Mouse (Mus musculus) thymus, adult 18-20 months (tissue): ENCODE measurements at regions not wholly inside any gene's neighbourhood (a gene's known extent, or its start where the extent isn't known, plus 50 kb on each side); places are given as distances from the start of the nearest gene placed in this dataset.

Experiments
- DNase-seq, 2 experiments: peaks; one replicate each; pipeline ENCODE4 v3.0.0; 2022; ENCODE audit warnings: mixed read lengths in 2 of 2

DNA sequence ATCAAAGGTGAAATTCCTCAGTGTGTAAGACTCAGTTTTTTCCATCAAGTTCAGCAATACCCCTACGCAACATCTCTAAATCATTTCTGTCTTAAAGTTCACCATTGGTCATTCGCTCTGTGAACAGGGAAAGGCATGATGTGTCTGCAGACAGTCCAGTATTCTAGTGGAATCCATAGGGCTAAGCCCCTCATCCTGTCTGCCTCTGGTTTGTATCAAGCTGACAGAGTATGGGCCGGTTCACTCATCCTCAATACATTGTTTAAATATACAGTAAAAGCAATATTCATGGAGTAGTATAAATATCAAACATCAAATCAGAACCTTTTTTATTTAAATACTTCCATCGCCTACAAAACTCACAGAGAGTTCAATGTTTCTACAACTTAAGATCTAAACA, 152.9 kb upstream of the Paip1 start:
- DNase-seq = no peak

- DNase-seq = no peak
Measured at GRCm38 (mm10) chr13:119277308-119277948, 151.0 kb upstream of the Paip1 start.

DNA sequence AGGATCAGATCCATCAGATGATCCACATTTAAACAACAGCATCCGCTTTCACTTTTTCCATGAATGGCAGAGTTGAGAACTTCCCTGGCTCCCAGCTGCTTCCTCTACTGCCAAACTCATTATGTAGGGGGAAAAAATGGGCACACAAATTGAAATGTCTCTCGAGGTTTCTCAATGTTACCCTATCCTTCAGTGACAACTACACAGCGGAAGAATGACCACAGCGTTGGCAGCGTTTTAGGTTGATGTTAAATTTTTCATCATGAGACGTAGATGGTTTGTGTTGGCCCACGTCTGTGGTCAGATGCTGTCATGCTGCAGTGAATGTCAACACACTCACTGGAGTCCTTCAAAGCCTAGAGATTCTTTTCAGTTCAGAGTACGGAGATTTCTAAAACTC, 149.0 kb upstream of the Paip1 start:
- DNase-seq = no peak

DNA sequence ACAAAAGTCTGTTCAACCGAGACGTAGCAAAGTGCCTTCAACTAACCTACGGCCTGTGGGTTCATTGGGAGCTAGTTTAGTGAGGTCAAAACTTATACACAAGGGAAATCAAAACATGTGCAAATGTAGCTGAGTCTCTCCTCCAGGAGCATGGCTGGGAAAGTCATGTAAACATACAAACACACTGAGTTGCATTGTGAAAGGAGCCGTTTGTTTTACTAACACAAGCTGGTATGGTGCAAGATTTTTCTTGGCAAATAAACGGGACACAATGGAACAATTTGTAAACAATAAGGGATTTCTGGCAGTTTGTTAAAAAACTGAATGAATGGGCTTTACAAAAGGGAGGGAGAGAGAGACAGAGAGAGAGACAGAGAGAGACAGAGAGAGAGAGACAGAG, 147.8 kb upstream of the Paip1 start:
- DNase-seq = no peak

DNA sequence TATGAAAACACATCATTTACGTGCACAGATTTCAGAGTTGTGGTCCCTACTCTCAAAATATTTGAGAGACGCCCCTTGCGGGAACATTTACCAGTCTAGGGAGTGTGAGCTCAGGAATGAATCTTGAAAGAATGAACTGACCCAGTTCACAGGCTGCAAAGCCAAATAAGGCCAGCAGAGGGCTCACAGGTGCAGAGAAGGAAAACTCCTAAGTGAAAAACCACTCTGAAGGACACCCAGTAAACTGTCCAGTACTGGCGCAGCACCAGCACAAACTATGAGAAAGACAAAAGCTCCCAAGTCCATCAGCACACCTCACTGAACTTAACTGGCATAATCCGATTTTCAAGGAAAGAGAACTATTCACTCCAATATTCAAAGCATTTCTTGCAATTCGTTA, 145.0 kb upstream of the Paip1 start:
- peak in 1 of 2 experiments; percentile 3 for DNase-seq

DNA sequence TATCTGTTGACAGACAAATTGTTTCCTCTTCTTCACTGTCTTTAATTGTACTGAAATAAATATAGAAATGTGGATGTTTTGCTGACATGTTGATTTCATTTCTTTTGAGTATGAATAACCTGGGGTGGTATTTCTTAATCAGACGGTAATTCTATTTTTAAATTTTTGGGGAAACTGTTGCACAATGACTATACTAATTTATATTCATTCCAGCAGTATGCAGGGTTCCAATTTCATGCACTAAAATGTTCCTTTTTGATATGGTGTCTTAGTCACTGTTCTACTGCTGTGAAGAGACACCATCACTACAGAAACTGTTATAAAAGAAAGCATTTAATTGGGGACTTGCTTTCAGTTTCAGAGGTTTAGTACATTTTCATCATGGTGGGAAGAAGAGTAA, 119.2 kb upstream of the Paip1 start:
- DNase-seq = no peak

DNA sequence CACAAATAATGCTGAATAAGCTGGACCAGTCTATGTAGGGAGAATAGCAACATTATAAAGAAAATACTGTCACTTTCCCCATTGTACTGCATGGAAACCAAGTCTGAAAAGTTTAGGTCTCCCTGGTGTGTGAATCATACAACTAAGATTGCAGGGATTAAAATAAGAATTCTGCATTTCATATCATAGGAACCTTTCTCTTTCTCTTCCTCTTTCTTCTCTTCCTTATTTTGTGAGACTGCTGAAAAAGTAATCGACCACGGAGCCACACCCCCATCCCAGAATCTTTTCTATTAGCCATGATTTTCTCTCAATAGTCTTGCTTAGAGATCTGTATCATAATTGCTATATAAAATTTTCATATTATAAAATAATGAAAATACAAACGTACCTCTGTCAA, 118.4 kb upstream of the Paip1 start:
- no peak for DNase-seq

DNA sequence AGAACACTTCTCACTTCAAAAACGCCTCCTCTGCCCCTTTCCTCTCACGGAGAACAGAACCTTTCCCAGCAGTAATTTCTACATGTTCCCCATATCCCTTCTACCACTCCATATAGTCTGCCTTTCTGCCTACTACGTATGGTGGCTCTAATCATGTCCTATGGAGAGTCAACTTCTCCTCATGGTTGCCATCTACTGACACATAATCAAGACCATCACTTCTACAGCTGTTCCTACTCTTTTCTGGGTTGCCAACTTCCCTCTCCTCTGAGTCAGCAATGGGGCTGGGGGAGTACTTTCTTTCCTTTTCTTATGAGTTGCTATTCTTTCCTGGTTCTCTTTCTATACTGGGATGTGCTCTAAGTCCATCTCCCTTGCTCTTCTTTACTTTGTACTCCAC, 114.0 kb upstream of the Paip1 start:
- DNase-seq = no peak

DNA sequence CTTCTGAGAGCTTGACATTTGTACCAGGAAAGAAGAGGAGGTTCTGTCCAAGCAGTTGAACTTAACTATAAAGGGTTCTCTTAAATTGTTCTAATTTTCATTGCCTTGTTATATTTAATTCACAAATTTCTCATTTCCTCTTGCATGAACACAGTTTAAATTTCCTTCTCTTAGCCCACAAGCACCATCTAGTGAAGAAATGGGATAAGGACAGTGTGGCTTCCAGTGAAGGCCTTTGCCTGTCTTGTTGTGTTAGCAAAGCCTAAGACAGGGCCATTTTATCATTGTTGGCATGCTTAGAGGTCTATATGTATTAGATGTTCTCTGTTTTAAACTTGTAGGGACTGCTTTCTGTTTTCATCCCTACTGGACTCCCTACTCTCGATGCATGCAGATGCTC, 110.0 kb upstream of the Paip1 start:
- no peak for DNase-seq

- DNase-seq = no peak
Measured at GRCm38 (mm10) chr13:119325510-119325909, 102.9 kb upstream of the Paip1 start.

DNA sequence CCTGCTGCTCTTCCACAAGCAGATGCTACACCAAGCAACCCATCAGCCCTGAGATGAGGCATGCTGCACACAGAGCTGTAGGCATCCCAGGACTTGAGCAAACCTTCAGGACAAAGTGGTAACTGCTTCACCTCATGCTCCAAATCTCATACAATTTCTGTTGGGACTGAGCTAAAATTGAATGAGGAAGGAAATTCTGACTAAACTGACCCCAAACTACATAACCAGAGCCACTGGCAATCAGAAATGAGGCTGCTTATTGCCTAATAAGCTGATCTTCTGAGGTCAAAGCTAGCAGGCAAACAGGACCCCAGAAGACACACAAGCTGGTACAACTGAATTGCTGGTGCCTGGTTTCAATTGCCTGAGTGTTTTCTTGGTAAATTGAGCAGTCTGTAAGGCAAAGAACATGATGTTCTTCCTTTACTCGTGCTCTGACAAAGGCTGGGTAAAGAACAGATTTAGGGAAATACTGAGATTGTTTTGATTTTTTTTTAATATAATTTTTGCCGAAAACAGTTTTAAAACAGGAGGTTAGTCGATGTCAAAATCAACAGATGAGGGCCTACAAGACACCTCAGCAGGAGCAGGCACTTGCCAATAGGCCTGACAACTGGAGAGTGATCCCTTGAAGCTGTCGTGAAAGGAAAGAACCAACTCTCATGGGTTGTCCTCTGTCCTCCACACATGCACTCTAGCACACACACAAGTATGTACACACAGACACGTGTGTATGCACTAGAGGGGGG, 101.3 kb upstream of the Paip1 start:
- DNase-seq = no peak

DNA sequence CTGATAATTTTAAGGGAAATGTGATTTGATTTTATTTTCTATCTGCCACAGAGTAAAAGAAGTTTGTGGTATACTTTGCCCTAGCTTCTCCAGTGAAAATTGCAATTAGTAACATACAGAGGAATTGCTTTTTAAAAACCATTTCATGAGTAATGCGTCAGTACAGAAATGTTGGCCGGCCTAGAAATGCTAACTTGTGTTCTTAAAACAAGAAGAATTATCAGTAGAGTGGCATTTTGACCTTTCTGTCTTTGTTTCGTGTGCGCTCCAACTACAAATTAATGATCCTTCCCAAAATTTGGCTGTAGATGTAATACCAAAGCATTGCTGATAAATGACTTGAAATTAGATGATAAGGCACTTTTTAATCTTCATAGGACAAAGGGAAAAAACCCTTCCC, 99.7 kb upstream of the Paip1 start:
- DNase-seq = no peak

GRCm38 (mm10) chr13:119331815-119332214, 96.6 kb upstream of the Paip1 start:
- DNase-seq = no peak

- DNase-seq = no peak
Measured at GRCm38 (mm10) chr13:119333915-119334314, 94.5 kb upstream of the Paip1 start.

- DNase-seq = no peak
Measured at GRCm38 (mm10) chr13:119337861-119338260, 90.5 kb upstream of the Paip1 start.

- DNase-seq = no peak
Measured at GRCm38 (mm10) chr13:119339016-119339415, 89.4 kb upstream of the Paip1 start.

DNA sequence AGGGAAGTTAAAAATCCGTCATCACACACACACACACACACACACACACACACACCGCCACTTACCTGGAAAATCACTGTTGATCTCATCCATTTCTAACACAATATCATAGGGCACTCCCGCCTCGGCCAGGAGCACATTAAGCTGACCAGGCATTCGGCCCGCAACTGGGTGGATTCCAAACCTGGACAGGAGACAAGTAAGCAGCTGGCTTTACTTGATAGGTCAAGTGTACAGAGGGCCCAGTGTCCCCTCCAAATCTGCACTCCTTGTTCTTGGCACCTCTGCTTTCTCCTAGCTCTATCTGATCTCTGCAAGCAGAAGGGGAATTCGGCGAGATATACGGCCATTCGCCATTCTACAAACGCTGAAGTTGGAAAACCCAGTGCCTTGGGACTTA, 88.6 kb upstream of the Paip1 start:
- DNase-seq = no peak

DNA sequence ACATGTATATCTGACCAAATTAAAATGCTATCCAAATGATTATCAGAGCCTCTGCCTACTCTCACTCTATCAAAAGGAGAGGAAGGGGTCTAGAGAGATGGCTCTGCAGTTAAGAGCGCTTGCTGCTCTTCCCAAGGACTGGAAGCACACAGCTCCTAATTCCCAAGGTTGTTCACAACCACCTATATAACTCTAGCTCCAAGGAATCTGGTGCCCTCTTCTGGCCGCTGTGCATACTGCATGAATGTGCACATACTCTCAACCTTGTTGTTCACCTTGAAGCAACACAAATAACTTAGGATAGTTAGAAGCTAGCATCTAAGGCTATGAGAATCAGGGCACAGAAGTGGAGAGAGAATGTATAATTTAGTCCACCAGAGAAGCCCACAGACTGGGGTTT, 86.6 kb upstream of the Paip1 start:
- DNase-seq = no peak

DNA sequence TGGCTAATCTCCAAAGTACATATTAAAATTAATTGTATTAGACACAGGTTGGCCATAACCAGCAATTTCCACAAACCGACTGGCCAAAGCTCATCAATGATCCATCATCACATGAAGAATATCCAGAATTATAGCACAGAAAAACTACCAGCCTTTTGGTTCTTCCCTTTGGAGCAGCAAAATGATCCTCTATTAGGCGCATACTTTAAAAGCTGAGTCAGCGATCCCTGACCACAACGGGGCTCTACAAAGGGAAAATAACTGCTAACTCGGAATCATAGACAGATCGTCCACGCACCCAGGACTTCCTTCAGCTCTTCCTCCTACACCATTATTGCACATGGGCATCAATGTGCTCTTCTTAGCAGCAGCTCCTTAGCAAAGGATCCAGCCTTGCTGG, 85.6 kb upstream of the Paip1 start:
- no peak for DNase-seq

DNA sequence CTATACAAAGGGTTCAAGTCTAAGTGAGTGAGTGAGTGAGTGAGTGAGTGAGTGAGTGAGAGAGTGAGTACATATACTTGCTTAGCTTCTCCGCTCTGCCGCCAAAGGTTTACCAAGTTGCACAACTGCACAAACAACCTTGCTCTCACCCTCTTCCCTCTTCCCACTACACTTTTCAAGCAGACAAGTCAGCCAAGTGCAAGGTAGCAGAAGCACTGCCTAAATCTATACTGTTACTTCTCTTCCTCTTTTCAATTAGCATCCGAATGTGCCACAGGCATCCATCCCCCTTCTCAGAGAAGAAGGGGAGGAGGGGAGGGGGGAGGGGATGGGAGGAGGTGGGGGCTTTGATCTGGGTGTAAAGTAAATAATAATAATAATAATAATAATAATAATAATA, 80.4 kb upstream of the Paip1 start:
- no peak for DNase-seq

- no peak for DNase-seq
Measured at GRCm38 (mm10) chr13:119351346-119351745, 77.1 kb upstream of the Paip1 start.

- DNase-seq = no peak
Measured at GRCm38 (mm10) chr13:119358696-119359095, 69.7 kb upstream of the Paip1 start.

DNA sequence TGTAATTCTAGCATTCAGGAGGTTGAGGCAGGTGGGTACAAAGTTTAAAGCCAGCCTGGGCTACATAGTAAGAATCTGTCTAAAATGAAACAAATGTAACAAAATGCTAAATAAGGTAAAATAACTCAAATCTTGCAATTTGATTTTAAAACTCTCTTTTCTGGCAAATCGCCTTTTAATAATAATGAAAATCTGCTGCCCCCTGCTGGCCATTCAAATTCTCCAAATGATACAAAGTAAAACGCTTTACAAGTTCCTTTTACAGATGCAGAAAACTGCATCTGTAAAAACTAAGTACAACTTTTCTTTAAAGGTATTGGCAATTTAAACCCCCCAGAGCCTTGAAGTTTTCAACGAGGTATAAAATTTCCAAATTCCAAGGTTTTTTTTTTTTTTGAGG, 65.0 kb upstream of the Paip1 start:
- no peak for DNase-seq

DNA sequence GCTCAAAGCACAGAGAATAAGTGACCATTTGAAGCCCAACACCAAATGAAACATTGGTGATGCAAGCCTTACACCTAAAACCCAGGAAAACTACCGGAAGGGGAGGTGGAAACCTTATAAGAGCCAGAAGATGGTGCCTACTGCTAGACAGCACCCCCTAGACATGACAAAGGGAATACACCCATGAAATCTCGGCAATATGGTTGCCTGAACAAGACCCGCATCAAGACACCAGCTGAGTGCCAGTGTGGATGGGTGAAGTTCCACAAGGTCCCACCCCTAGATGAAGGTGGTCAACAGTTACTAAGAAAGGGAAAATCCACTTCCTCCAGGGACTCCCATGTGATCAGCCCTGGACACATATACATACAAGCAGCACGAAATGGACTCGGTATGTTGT, 64.2 kb upstream of the Paip1 start:
- DNase-seq = no peak

DNA sequence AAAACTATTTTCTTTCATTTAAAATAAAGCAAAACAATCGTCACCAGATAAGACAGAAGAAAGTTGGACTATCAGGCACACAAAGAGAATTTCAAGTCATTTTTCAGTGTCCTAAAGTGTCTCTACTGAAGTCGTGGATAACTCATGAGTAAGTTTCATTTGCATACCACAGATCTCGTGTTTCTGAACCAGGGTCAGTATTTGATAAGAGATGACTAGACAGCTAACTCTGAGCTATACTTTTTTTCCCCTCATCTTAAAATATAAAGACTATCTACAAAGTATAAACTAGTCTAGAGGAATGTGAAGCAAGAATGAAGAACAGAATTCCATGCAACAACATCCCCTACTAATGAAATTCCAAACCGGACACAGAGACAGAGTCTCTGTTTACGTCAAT, 60.9 kb upstream of the Paip1 start:
- DNase-seq = no peak
